Mouse (Mus musculus) layer of hippocampus, adult 2 months (tissue): Measurements from ENCODE around the gene Gsc. TPM values are rescaled to one million over a fixed set of nuclear protein-coding genes. Genes with fewer than 3 reads are reported as not detected.
"Not testable (repeated sequence)": the region's sequence is repeated elsewhere in the genome, so short reads cannot be mapped to it uniquely, and the experiment has no call there.

ENCODE experiments used
- DNase-seq, 2 experiments: peaks; one replicate each; pipeline ENCODE4 v3.0.0; 2022; ENCODE audit warnings: low spot score in 2 of 2
- H3K27ac ChIP-seq: fragments of 200-600 bp; 2 replicates; pipeline ENCODE4 v1.8.1; 2022
- H3K4me3 ChIP-seq: fragments of 200-600 bp; 2 replicates; pipeline ENCODE4 v1.8.1; 2022; ENCODE audit warnings: mild to moderate bottlenecking
- CTCF ChIP-seq: fragments of 200-600 bp; conservative IDR thresholded peaks from 2 replicates; pipeline ENCODE4 v1.8.1; 2022; ENCODE audit warnings: antibody characterized with exemption, mild to moderate bottlenecking, moderate library complexity
- total RNA-seq, 2 experiments: library from RNA; stranded (reverse); gene quantifications; 2 replicates each; pipeline ENCODE4 v1.2.3; 2021

Gene Gsc
- total RNA-seq, 2 experiments from 2014 or later = not detected

DNA sequence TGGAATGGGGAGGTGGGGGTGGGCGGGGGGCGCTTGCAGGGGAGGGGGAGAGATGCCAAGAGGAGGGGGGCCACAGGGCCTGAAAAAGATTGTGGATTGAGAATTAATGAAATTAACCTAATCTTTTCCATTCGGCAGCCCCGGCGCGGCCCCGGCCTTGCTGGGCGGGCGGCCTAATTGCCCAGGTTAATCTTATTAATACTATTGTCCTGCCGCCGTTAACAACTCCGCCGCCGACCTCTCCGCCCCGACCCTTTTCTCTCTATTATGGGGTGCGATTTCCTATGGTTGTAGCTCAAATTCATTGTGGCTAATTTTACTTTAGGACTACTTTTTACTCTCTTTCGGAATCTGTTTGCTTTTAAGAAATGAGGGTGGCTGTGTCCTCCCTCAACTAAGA lies 362 bp upstream of the Gsc start:
- Histone ChIP-seq H3K27ac (no peak overlapping the region), H3K4me3 (no peak overlapping the region; the same call in 1 of the 2 replicates)
- no peak for TF ChIP-seq CTCF
- no peak for DNase-seq

- no peak for DNase-seq
- no peak overlapping the region for H3K4me3 ChIP-seq
- TF ChIP-seq CTCF = no peak
- no peak overlapping the region for H3K27ac ChIP-seq
These were observed 958 bp downstream of the Gsc start for GRCm38 (mm10) chr12:104472218-104472525.

GRCm38 (mm10) chr12:104471351-104472217 lies 1.5 kb downstream of the Gsc start:
- no peak for DNase-seq
- no peak overlapping the region for H3K27ac ChIP-seq
- TF ChIP-seq CTCF = no peak
- H3K4me3 ChIP-seq = no peak overlapping the region

- no peak for TF ChIP-seq CTCF
- no peak for DNase-seq
- Histone ChIP-seq H3K27ac (no peak overlapping the region), H3K4me3 (no peak overlapping the region)
These were observed 2.5 kb downstream of the Gsc start for GRCm38 (mm10) chr12:104470646-104471045.

- no peak for DNase-seq
- no peak for TF ChIP-seq CTCF
- Histone ChIP-seq H3K27ac (no peak overlapping the region), H3K4me3 (no peak overlapping the region)
These were observed 4.3 kb downstream of the Gsc start for GRCm38 (mm10) chr12:104468783-104469182.

DNA sequence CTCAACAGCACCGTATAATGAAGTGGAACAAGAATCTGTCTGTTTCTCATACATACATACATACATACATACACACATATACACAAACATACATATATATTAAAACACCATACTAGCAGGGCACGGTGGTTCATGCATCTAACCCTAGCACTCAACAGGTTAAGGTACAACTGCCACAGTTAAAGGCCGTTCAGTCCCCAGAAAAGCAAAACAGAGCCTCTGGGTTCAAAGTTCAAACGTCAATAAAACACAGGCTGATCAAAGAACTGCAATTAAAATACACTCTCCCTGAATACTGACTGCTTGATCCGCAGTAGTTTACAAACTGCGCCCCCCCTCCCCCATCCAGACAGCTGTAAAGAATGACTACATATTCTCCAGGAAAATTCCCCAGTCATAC lies 5.8 kb downstream of the Gsc start:
- Histone ChIP-seq H3K27ac (no peak overlapping the region), H3K4me3 (no peak overlapping the region)
- no peak for DNase-seq
- TF ChIP-seq CTCF = no peak

GRCm38 (mm10) chr12:104466930-104467329 lies 6.2 kb downstream of the Gsc start:
- TF ChIP-seq CTCF = no peak
- DNase-seq = no peak
- H3K27ac ChIP-seq = no peak overlapping the region
- no peak overlapping the region for H3K4me3 ChIP-seq

DNA sequence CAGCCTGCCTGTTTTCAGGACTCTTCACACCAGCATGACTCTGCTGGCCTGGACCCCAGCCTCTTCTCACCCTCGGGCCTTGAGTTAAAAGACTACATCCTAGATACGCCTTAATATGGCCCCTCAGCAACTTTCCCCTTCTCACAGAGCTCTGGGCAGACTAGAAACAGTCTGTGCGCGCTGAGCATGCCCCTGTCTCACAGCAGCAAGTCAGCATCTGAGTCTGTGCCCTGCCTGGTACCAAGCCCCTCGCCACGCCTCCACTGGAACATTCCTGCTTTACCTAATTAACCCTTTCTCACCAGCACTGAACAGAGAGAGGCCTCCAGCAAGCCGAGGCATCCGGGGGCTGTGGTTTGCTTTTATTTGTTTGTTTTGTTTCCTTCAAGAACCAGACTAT lies 11.8 kb downstream of the Gsc start:
- Histone ChIP-seq H3K27ac (no peak overlapping the region), H3K4me3 (no peak overlapping the region)
- no peak for TF ChIP-seq CTCF
- no peak for DNase-seq

GRCm38 (mm10) chr12:104459377-104459776 lies 13.8 kb downstream of the Gsc start:
- DNase-seq = no peak
- peak; percentile 52 for TF ChIP-seq CTCF
- Histone ChIP-seq H3K4me3 (no peak overlapping the region), H3K27ac (no peak overlapping the region)

- peak; percentile 50 for TF ChIP-seq CTCF
These were observed 20.1 kb downstream of the Gsc start for GRCm38 (mm10) chr12:104453002-104453401.

GRCm38 (mm10) chr12:104450257-104450656 lies 22.9 kb downstream of the Gsc start:
- DNase-seq = no peak
- no peak for TF ChIP-seq CTCF

More at GRCm38 (mm10) chr12:104453002-104453401, 20.1 kb downstream of the Gsc start:
- DNase-seq = no peak
- no peak overlapping the region for H3K4me3 ChIP-seq
- no peak overlapping the region for H3K27ac ChIP-seq

DNA sequence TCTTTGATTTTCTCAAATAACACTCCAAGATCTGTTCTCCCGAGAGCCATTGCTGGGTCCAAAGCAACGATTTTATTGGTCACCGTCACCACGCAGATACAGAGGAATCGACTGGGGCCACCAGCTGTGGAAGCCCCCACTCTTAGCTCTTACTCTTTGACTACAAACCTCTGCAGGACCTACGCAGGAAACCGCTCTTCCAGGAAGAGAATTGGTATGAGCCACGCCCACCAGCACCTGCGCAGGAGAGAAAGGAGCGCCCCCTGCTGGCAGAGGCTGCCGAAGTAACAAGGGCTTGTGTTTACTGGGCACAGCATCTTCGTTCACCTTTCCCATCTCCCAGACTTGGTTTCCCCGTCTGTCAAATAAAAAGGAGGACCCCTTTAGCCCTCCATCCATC lies 25.0 kb downstream of the Gsc start:
- DNase-seq = peak; percentile 26 to 56
- TF ChIP-seq CTCF = peak; percentile 85
- Histone ChIP-seq H3K4me3 (no peak overlapping the region), H3K27ac (no peak overlapping the region)

More at GRCm38 (mm10) chr12:104450257-104450656, 22.9 kb downstream of the Gsc start:
- Histone ChIP-seq H3K4me3 (no peak overlapping the region), H3K27ac (no peak overlapping the region)

DNA sequence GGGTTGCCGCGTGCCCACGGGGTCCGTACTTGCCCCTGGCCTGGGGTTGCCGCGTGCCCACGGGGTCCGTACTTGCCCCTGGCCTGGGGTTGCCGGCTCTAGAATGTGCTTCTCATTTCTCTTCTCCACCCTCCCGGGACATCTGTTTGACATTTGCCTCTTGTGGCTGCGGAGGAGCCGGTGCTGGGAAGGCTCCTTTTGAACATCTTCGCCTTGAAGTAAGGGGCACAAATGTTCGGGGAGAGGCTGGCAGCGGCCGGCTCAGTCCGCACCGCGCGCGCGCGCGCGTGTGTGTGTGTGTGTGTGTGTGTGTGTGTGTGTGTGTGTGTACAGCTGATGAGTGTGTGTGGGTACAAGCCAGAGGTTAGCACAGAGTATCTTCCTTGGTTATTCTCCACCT lies 26.1 kb downstream of the Gsc start:
- H3K27ac ChIP-seq, H3K4me3 ChIP-seq, DNase-seq: not testable (repeated sequence)

DNA sequence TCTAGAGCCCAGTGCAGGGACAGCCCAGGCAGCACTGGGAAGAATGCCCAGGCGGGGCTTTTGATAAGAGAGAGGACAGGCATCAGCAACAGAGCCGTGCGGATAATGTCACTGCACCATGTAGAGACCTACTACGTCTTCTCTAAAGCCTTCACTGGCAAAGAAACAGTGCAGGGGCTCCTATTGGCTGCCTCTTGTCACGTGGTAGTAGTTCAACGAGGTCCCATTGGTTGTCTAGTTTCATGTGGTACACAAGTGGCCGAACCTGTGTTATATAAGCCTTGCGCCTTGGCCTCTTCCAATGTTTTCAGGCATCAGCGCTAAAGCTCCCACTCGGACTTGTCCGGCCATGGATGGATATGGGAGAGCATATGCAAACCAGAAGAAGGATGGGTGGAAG lies 29.4 kb downstream of the Gsc start:
- no peak for TF ChIP-seq CTCF
- no peak for DNase-seq
- no peak overlapping the region for H3K27ac ChIP-seq
- H3K4me3 ChIP-seq = no peak overlapping the region
